Mouse (Mus musculus): Measurements from ENCODE around the gene Fto. TPM values are rescaled to one million over a fixed set of nuclear protein-coding genes. Genes with fewer than 3 reads are reported as not detected.

The Fto gene
- polyA plus RNA-seq, 1 experiment = 11.9 TPM

DNA sequence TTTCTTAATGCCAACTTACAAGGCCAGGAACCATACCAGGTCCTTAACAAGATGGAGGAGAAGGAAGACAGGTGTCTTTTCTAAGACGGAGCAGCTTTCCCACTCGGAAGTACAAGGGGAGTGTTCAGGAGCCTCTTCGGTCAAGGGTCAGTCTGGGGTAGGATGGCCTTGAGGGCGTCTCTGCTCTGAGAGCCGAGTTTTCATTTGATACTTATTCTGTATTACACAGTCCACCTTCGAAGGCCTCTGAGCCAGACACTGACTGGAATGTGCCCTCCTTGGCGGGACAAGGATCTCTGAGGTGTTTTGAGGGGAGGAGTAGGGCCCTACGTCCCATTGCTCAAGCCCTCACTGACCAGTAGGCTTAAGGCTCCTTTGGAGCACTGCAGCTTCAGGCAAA is 292.6 kb downstream of the Fto start:
- TF ChIP-seq CTCF (IDR thresholded peaks at IDR 0.05; ENCODE audit: extremely low read depth, insufficient read depth, insufficient read length, insufficient replicate concordance) = no peak
- Histone ChIP-seq H3K4me3 (ENCODE audit: extremely low read depth, insufficient read depth, insufficient read length) (no peak overlapping the region), H3K27ac (ENCODE audit: insufficient read depth, low read length) (no peak overlapping the region), H3K36me3 (ENCODE audit: control insufficient read depth, insufficient read depth, low read length) (no peaks in the 10 kb centered on the region), H3K27me3 (ENCODE audit: control insufficient read depth, insufficient read depth, low read length) (no peaks in the 10 kb centered on the region), H3K4me1 (ENCODE audit: control insufficient read depth, insufficient read depth, insufficient read length) (no peaks in the 10 kb centered on the region)
- WGBS = 94% methylated on average over 8 of the region's 8 CpGs
- no peak for DNase-seq (ENCODE audit: low read depth in 1 of 2, low spot score in 2 of 2)

GRCm38 (mm10) chr8:91607091-91607490 is 293.8 kb downstream of the Fto start:
- Histone ChIP-seq H3K27ac (ENCODE audit: insufficient read depth, low read length) (no peak overlapping the region), H3K4me1 (ENCODE audit: control insufficient read depth, insufficient read depth, insufficient read length) (no peaks in the 10 kb centered on the region), H3K27me3 (ENCODE audit: control insufficient read depth, insufficient read depth, low read length) (no peaks in the 10 kb centered on the region), H3K4me3 (ENCODE audit: extremely low read depth, insufficient read depth, insufficient read length) (no peak overlapping the region), H3K36me3 (ENCODE audit: control insufficient read depth, insufficient read depth, low read length) (no peaks in the 10 kb centered on the region)
- WGBS = 90% methylated on average over 5 of the region's 5 CpGs
- DNase-seq (ENCODE audit: low read depth in 1 of 2, low spot score in 2 of 2) = no peak
- TF ChIP-seq POLR2A (IDR thresholded peaks at IDR 0.05; ENCODE audit: low read depth, low read length) = no peak
- TF ChIP-seq CTCF (IDR thresholded peaks at IDR 0.05; ENCODE audit: extremely low read depth, insufficient read depth, insufficient read length, insufficient replicate concordance) = no peak

DNA sequence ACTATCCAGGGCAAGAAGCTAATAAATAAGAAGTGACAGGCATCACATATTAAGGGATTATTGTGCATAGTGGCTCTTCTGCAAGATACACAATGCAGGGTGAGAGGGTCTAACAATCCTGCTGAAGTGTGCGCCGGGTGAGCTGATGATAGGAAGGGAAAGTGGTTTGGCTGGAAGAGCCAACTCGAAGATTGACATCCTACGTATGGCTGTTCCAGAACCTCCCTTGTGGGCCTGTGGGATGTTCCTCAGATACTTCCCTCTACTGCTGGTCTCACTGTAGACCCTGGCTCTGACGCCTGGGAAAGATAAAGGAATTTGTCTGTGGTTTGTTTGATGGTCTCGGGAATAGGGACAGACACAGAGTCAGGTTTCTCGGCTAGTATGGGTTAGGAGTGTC is 297.9 kb downstream of the Fto start:
- WGBS = 86% methylated on average over 7 of the region's 7 CpGs
- no peak for DNase-seq (ENCODE audit: low read depth in 1 of 2, low spot score in 2 of 2)
- Histone ChIP-seq H3K36me3 (ENCODE audit: control insufficient read depth, insufficient read depth, low read length) (no peaks in the 10 kb centered on the region), H3K4me1 (ENCODE audit: control insufficient read depth, insufficient read depth, insufficient read length) (no peaks in the 10 kb centered on the region), H3K27me3 (ENCODE audit: control insufficient read depth, insufficient read depth, low read length) (no peaks in the 10 kb centered on the region), H3K4me3 (ENCODE audit: extremely low read depth, insufficient read depth, insufficient read length) (no peak overlapping the region), H3K27ac (ENCODE audit: insufficient read depth, low read length) (no peak overlapping the region)
- TF ChIP-seq POLR2A (IDR thresholded peaks at IDR 0.05; ENCODE audit: low read depth, low read length) = no peak
- no peak for TF ChIP-seq CTCF (IDR thresholded peaks at IDR 0.05; ENCODE audit: extremely low read depth, insufficient read depth, insufficient read length, insufficient replicate concordance)

DNA sequence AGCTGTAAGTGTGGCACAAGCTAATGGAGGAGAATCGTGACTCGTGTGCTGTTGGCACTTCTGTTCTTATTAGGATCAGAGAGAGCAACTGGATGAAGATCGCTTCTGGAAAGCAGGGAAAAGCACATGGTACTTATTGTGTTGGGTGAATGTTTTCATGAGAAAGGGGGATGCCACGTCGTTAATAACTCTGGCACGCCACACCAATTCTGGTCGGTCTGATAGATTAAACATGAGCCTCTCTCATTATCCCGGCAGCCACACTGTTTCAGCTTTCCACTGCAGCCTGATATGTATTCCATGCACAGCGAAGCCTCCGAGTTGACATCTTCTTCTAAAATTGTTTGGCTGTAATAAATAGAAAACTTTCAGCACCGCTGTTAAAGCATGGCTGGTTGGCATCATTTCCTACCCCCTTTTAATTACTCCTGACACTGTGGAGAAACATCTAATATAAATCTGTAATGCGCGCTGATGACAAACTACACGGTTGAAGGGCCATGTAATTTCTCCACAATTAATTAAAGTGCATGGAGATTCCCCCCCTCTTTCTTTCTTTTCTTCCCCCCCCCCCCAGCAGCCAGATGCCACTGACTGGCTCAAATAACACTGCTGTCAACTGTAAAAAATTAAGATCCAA is 298.5 kb downstream of the Fto start:
- H3K27ac ChIP-seq (ENCODE audit: insufficient read depth, low read length) = no peak overlapping the region
- TF ChIP-seq POLR2A (IDR thresholded peaks at IDR 0.05; ENCODE audit: low read depth, low read length) (no peak), CTCF (IDR thresholded peaks at IDR 0.05; ENCODE audit: extremely low read depth, insufficient read depth, insufficient read length, insufficient replicate concordance) (no peak)
- no peak overlapping the region for H3K4me3 ChIP-seq (ENCODE audit: extremely low read depth, insufficient read depth, insufficient read length)
- no peaks in the 10 kb centered on the region for H3K27me3 ChIP-seq (ENCODE audit: control insufficient read depth, insufficient read depth, low read length)
- no peak for DNase-seq (ENCODE audit: low read depth in 1 of 2, low spot score in 2 of 2)
- 96% methylated on average over 14 of the region's 14 CpGs for WGBS
- no peaks in the 10 kb centered on the region for H3K4me1 ChIP-seq (ENCODE audit: control insufficient read depth, insufficient read depth, insufficient read length)
- no peaks in the 10 kb centered on the region for H3K36me3 ChIP-seq (ENCODE audit: control insufficient read depth, insufficient read depth, low read length)

DNA sequence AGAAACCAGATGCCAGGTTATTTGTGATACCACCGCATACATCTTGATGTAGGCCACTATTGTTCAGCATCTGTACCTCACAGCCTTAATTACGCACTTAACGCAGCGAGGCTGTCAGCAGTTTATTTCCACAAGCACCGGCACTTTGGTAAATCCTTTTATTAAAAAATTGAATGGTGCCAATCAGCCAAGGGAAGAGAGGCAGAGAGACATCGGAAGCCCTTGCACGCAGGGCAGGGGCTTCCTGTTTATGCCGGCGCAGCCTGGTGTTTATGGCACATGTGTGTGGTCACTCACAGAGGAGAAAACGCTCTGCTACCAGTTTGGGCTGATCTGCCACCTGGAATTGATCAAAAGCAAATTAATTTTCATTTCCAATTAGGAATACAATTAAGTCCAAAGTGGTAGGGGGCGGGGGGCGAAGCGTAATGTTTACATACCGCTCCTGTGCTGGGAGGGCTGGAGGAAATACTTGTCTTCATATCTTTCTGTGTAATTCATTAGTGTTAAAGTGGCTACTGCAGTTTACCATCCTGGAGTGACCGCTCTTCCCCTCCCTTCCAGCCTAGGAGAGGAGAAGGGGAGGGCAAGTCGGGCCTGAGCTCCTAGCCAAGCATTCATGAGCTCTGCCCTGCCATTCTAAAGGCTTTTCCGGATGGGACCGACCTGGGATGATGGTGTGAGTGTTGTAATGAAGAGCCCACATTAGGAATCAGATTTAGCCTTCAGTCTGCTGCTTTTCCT is 299.2 kb downstream of the Fto start:
- Histone ChIP-seq H3K4me3 (ENCODE audit: extremely low read depth, insufficient read depth, insufficient read length) (no peak overlapping the region), H3K36me3 (ENCODE audit: control insufficient read depth, insufficient read depth, low read length) (no peaks in the 10 kb centered on the region), H3K4me1 (ENCODE audit: control insufficient read depth, insufficient read depth, insufficient read length) (no peaks in the 10 kb centered on the region), H3K27me3 (ENCODE audit: control insufficient read depth, insufficient read depth, low read length) (no peaks in the 10 kb centered on the region), H3K27ac (ENCODE audit: insufficient read depth, low read length) (no peak overlapping the region)
- WGBS = 86% methylated on average over 18 of the region's 18 CpGs
- no peak for DNase-seq (ENCODE audit: low read depth in 1 of 2, low spot score in 2 of 2)
- TF ChIP-seq CTCF (IDR thresholded peaks at IDR 0.05; ENCODE audit: extremely low read depth, insufficient read depth, insufficient read length, insufficient replicate concordance) (no peak), POLR2A (IDR thresholded peaks at IDR 0.05; ENCODE audit: low read depth, low read length) (no peak)

GRCm38 (mm10) chr8:91613603-91614002 is 300.3 kb downstream of the Fto start:
- Histone ChIP-seq H3K27me3 (ENCODE audit: control insufficient read depth, insufficient read depth, low read length) (no peaks in the 10 kb centered on the region), H3K4me1 (ENCODE audit: control insufficient read depth, insufficient read depth, insufficient read length) (no peaks in the 10 kb centered on the region), H3K36me3 (ENCODE audit: control insufficient read depth, insufficient read depth, low read length) (no peaks in the 10 kb centered on the region), H3K27ac (ENCODE audit: insufficient read depth, low read length) (no peak overlapping the region), H3K4me3 (ENCODE audit: extremely low read depth, insufficient read depth, insufficient read length) (no peak overlapping the region)
- DNase-seq (ENCODE audit: low read depth in 1 of 2, low spot score in 2 of 2) = no peak
- TF ChIP-seq POLR2A (IDR thresholded peaks at IDR 0.05; ENCODE audit: low read depth, low read length) = no peak
- no peak for TF ChIP-seq CTCF (IDR thresholded peaks at IDR 0.05; ENCODE audit: extremely low read depth, insufficient read depth, insufficient read length, insufficient replicate concordance)
- 71% methylated on average over 9 of the region's 9 CpGs for WGBS

GRCm38 (mm10) chr8:91615196-91615595 is 301.9 kb downstream of the Fto start:
- no peak for TF ChIP-seq CTCF (IDR thresholded peaks at IDR 0.05; ENCODE audit: extremely low read depth, insufficient read depth, insufficient read length, insufficient replicate concordance)
- no peak for TF ChIP-seq POLR2A (IDR thresholded peaks at IDR 0.05; ENCODE audit: low read depth, low read length)
- Histone ChIP-seq H3K27ac (ENCODE audit: insufficient read depth, low read length) (no peak overlapping the region), H3K36me3 (ENCODE audit: control insufficient read depth, insufficient read depth, low read length) (no peaks in the 10 kb centered on the region), H3K4me1 (ENCODE audit: control insufficient read depth, insufficient read depth, insufficient read length) (no peaks in the 10 kb centered on the region), H3K27me3 (ENCODE audit: control insufficient read depth, insufficient read depth, low read length) (no peaks in the 10 kb centered on the region), H3K4me3 (ENCODE audit: extremely low read depth, insufficient read depth, insufficient read length) (no peak overlapping the region)
- WGBS = 92% methylated on average over 8 of the region's 8 CpGs
- DNase-seq (ENCODE audit: low read depth in 1 of 2, low spot score in 2 of 2) = no peak
